Mouse (Mus musculus): ENCODE data around the gene Cdkn2d. TPM values are rescaled to one million over a fixed set of nuclear protein-coding genes. Genes with fewer than 3 reads are reported as not detected.
"Not testable (repeated sequence)": the region's sequence is repeated elsewhere in the genome, so short reads cannot be mapped to it uniquely, and the experiment has no call there.

The Cdkn2d gene
- total RNA-seq, 2 experiments from 2014 or later = 66.6 to 73.9 TPM

GRCm38 (mm10) chr9:21287571-21288402 is 3.4 kb downstream of the Cdkn2d start, which contains the start of gene Kri1:
TSS of gene Kri1 (minus strand) at chr9:21287969.
- intact Hi-C loops (cut with DNase I) = no loop called here
- peak; percentile 96 to 99 for DNase-seq (ENCODE audit: extremely low spot score in 1 of 2, low spot score in 2 of 2)

GRCm38 (mm10) chr9:21286753-21287152 is 4.5 kb downstream of the Cdkn2d start:
- intact Hi-C loops (cut with DNase I) = no loop called here

GRCm38 (mm10) chr9:21283994-21284393 is 7.2 kb downstream of the Cdkn2d start:
- intact Hi-C loops (cut with DNase I) = no loop called here

More at GRCm38 (mm10) chr9:21286753-21287152, 4.5 kb downstream of the Cdkn2d start:
- DNase-seq (ENCODE audit: extremely low spot score in 1 of 2, low spot score in 2 of 2) = no peak

GRCm38 (mm10) chr9:21283591-21283990 is 7.6 kb downstream of the Cdkn2d start:
- DNase-seq (ENCODE audit: extremely low spot score in 1 of 2, low spot score in 2 of 2) = no peak
- intact Hi-C loops (cut with DNase I) = no loop called here

More at GRCm38 (mm10) chr9:21283994-21284393, 7.2 kb downstream of the Cdkn2d start:
- no peak for DNase-seq (ENCODE audit: extremely low spot score in 1 of 2, low spot score in 2 of 2)

GRCm38 (mm10) chr9:21277776-21278175 is 13.4 kb downstream of the Cdkn2d start:
- intact Hi-C loops (cut with DNase I) = no loop called here

GRCm38 (mm10) chr9:21276307-21276706 is 14.9 kb downstream of the Cdkn2d start:
- intact Hi-C loops (cut with DNase I) = no loop called here
- no peak for DNase-seq (ENCODE audit: extremely low spot score in 1 of 2, low spot score in 2 of 2)

More at GRCm38 (mm10) chr9:21277776-21278175, 13.4 kb downstream of the Cdkn2d start:
- no peak for DNase-seq (ENCODE audit: extremely low spot score in 1 of 2, low spot score in 2 of 2)

- no peak for DNase-seq (ENCODE audit: extremely low spot score in 1 of 2, low spot score in 2 of 2)
- intact Hi-C loops (cut with DNase I) = no loop called here
These were observed 15.5 kb downstream of the Cdkn2d start for GRCm38 (mm10) chr9:21275727-21276126.

GRCm38 (mm10) chr9:21275013-21275710 is 16.0 kb downstream of the Cdkn2d start:
- no peak for DNase-seq (ENCODE audit: extremely low spot score in 1 of 2, low spot score in 2 of 2)
- intact Hi-C loops (cut with DNase I) = no loop called here

GRCm38 (mm10) chr9:21274336-21274735 is 16.9 kb downstream of the Cdkn2d start:
- intact Hi-C loops (cut with DNase I) = no loop called here
- DNase-seq (ENCODE audit: extremely low spot score in 1 of 2, low spot score in 2 of 2) = no peak

GRCm38 (mm10) chr9:21273520-21274228 is 17.5 kb downstream of the Cdkn2d start:
- no peak for DNase-seq (ENCODE audit: extremely low spot score in 1 of 2, low spot score in 2 of 2)
- intact Hi-C loops (cut with DNase I) = no loop called here

GRCm38 (mm10) chr9:21273094-21273493 is 18.1 kb downstream of the Cdkn2d start:
- intact Hi-C loops (cut with DNase I) = no loop called here
- no peak for DNase-seq (ENCODE audit: extremely low spot score in 1 of 2, low spot score in 2 of 2)

- intact Hi-C loops (cut with DNase I) = no loop called here
- no peak for DNase-seq (ENCODE audit: extremely low spot score in 1 of 2, low spot score in 2 of 2)
These were observed 18.8 kb downstream of the Cdkn2d start for GRCm38 (mm10) chr9:21272391-21272790.

GRCm38 (mm10) chr9:21269590-21269989 is 21.6 kb downstream of the Cdkn2d start:
- DNase-seq (ENCODE audit: extremely low spot score in 1 of 2, low spot score in 2 of 2); intact Hi-C loops (cut with DNase I): not testable (repeated sequence)

GRCm38 (mm10) chr9:21268305-21268704 is 22.9 kb downstream of the Cdkn2d start:
- intact Hi-C loops (cut with DNase I) = no loop called here
- no peak for DNase-seq (ENCODE audit: extremely low spot score in 1 of 2, low spot score in 2 of 2)

- intact Hi-C loops (cut with DNase I) = no loop called here
- no peak for DNase-seq (ENCODE audit: extremely low spot score in 1 of 2, low spot score in 2 of 2)
These were observed 24.3 kb downstream of the Cdkn2d start for GRCm38 (mm10) chr9:21266889-21267288.

GRCm38 (mm10) chr9:21265611-21266010 is 25.6 kb downstream of the Cdkn2d start:
- intact Hi-C loops (cut with DNase I) = no loop called here
- DNase-seq (ENCODE audit: extremely low spot score in 1 of 2, low spot score in 2 of 2) = peak in 1 of 2 experiments; percentile 51

GRCm38 (mm10) chr9:21265000-21265561 is 26.1 kb downstream of the Cdkn2d start, which contains the start of gene Atg4d:
TSS of gene Atg4d (plus strand) at chr9:21265293.
- intact Hi-C loops (cut with DNase I) = no loop called here
- peak; percentile 95 to 99 for DNase-seq (ENCODE audit: extremely low spot score in 1 of 2, low spot score in 2 of 2)

GRCm38 (mm10) chr9:21264272-21264999 is 26.8 kb downstream of the Cdkn2d start:
- DNase-seq (ENCODE audit: extremely low spot score in 1 of 2, low spot score in 2 of 2) = no peak
- intact Hi-C loops (cut with DNase I) = no loop called here

Data from left cerebral cortex, postnatal 10 days (tissue).